Comparison of ENCODE assay signal across 11 mouse cellular contexts in genomic region chr16:37789394-37789920, GRCm38 (mm10). TPM values are rescaled to one million over a fixed set of nuclear protein-coding genes. Genes with fewer than 3 reads are reported as not detected.
DNase-seq lines count a peak whose midpoint lies in the region; ATAC-seq and TF ChIP-seq lines count a peak whose summit lies in the region.
"Had no signal": no experiment of that assay in that cellular context is flagged by ENCODE, and none has a peak within 500 bp of the region (broad histone marks: within the 10 kb centered on the region; RNA-seq: fewer than 3 reads in every experiment).

No protein-coding gene starts in this region.

- TF ChIP-seq EP300 in liver, postnatal 0 days (IDR thresholded peaks at IDR 0.05; ENCODE audit: low read depth): no peak

- no peaks in the 10 kb centered on the region for H3K27me3 ChIP-seq in forebrain, embryonic 12.5 days
- no peaks in the 10 kb centered on the region for H3K27me3 ChIP-seq in forebrain, embryonic 14.5 days (replicated peaks; ENCODE audit: control insufficient read depth, insufficient read depth, low read length)
- H3K27me3 ChIP-seq in liver, embryonic 12.5 days (replicated peaks): no peaks in the 10 kb centered on the region
- no peaks in the 10 kb centered on the region for H3K27me3 ChIP-seq in liver, postnatal 0 days (ENCODE audit: insufficient read depth, low read length)
- no peaks in the 10 kb centered on the region for H3K27me3 ChIP-seq in embryonic facial prominence, embryonic 12.5 days
- H3K27me3 ChIP-seq in limb, embryonic 15.5 days: no peaks in the 10 kb centered on the region

- DNase-seq in forebrain, embryonic 14.5 days (ENCODE audit: low spot score): no peak
- no peak for DNase-seq in liver, postnatal 0 days
- no peak for DNase-seq in embryo, embryonic 10 days (ENCODE audit: low spot score)
- DNase-seq in embryo, embryonic 10.5 days (ENCODE audit: low spot score): no peak
- DNase-seq: thymus, adult 2 months had no signal

- WGBS in forebrain, embryonic 12.5 days: 83% methylated on average over 6 of the region's 6 CpGs
- 84% methylated on average over 6 of the region's 6 CpGs for WGBS in forebrain, embryonic 14.5 days
- 60% methylated on average over 6 of the region's 6 CpGs for WGBS in liver, embryonic 12.5 days (ENCODE audit: insufficient replicate concordance)
- WGBS in liver, postnatal 0 days (ENCODE audit: insufficient replicate concordance): 74% methylated on average over 6 of the region's 6 CpGs
- WGBS in embryonic facial prominence, embryonic 12.5 days: 71% methylated on average over 6 of the region's 6 CpGs
- WGBS in limb, embryonic 15.5 days: 59% methylated on average over 6 of the region's 6 CpGs

- H3K4me1 ChIP-seq in forebrain, embryonic 12.5 days: peaks cover 44% of the 10 kb centered on the region
- peaks cover 23% of the 10 kb centered on the region for H3K4me1 ChIP-seq in forebrain, embryonic 14.5 days (ENCODE audit: control insufficient read depth, insufficient read depth, low read length)
- H3K4me1 ChIP-seq in liver, embryonic 12.5 days: peaks cover 27% of the 10 kb centered on the region
- H3K4me1 ChIP-seq in liver, postnatal 0 days (ENCODE audit: insufficient read depth): no peaks in the 10 kb centered on the region
- H3K4me1 ChIP-seq in embryonic facial prominence, embryonic 12.5 days: peaks cover 65% of the 10 kb centered on the region
- peaks cover 78% of the 10 kb centered on the region for H3K4me1 ChIP-seq in limb, embryonic 15.5 days

- no peak for TF ChIP-seq CTCF in liver, postnatal 0 days (IDR thresholded peaks at IDR 0.05; ENCODE audit: low read depth)

- no peak overlapping the region for H3K9ac ChIP-seq in forebrain, embryonic 12.5 days
- no peak overlapping the region for H3K9ac ChIP-seq in forebrain, embryonic 14.5 days (ENCODE audit: low read length)
- H3K9ac ChIP-seq in liver, embryonic 12.5 days: no peak overlapping the region
- no peak overlapping the region for H3K9ac ChIP-seq in liver, postnatal 0 days (replicated peaks)
- H3K9ac ChIP-seq in embryonic facial prominence, embryonic 12.5 days: no peak overlapping the region
- no peak overlapping the region for H3K9ac ChIP-seq in limb, embryonic 15.5 days
- H3K9ac ChIP-seq: midbrain, embryonic 15.5 days had no signal

- H3K4me2 ChIP-seq in forebrain, embryonic 12.5 days: no peak overlapping the region
- no peak overlapping the region for H3K4me2 ChIP-seq in forebrain, embryonic 14.5 days (ENCODE audit: low read length)
- H3K4me2 ChIP-seq in liver, embryonic 12.5 days: no peak overlapping the region
- H3K4me2 ChIP-seq in liver, postnatal 0 days (ENCODE audit: low read depth, low read length): no peak overlapping the region
- H3K4me2 ChIP-seq in embryonic facial prominence, embryonic 12.5 days (replicated peaks): peak overlapping the region; percentile 9
- H3K4me2 ChIP-seq in limb, embryonic 15.5 days: no peak overlapping the region
- H3K4me2 ChIP-seq: midbrain, embryonic 15.5 days had no signal

- H3K27ac ChIP-seq in forebrain, embryonic 12.5 days: peak overlapping the region; percentile 50; the same call in 1 of the 2 replicates
- no peak overlapping the region for H3K27ac ChIP-seq in forebrain, embryonic 14.5 days (ENCODE audit: low read depth, low read length)
- H3K27ac ChIP-seq in liver, embryonic 12.5 days: peak overlapping the region; percentile 56; the same call in 1 of the 2 replicates
- no peak overlapping the region for H3K27ac ChIP-seq in liver, postnatal 0 days (ENCODE audit: low read depth)
- H3K27ac ChIP-seq in embryonic facial prominence, embryonic 12.5 days: peak overlapping the region; percentile 95
- peak overlapping the region; percentile 84 for H3K27ac ChIP-seq in limb, embryonic 15.5 days

- H3K36me3 ChIP-seq in forebrain, embryonic 12.5 days (replicated peaks): no peaks in the 10 kb centered on the region; the same call in 1 of the 2 replicates
- H3K36me3 ChIP-seq in forebrain, embryonic 14.5 days (ENCODE audit: control insufficient read depth, insufficient read depth, low read length): no peaks in the 10 kb centered on the region
- 0 out of 2 replicates have a peak, but pooled peaks cover 5% of the 10 kb centered on the region for H3K36me3 ChIP-seq in liver, embryonic 12.5 days
- H3K36me3 ChIP-seq in liver, postnatal 0 days (replicated peaks; ENCODE audit: insufficient read depth, low read length): no peaks in the 10 kb centered on the region
- peaks cover 51% of the 10 kb centered on the region for H3K36me3 ChIP-seq in embryonic facial prominence, embryonic 12.5 days
- H3K36me3 ChIP-seq in limb, embryonic 15.5 days: peaks cover 32% of the 10 kb centered on the region; the same call in 1 of the 2 replicates
- H3K36me3 ChIP-seq: midbrain, embryonic 15.5 days had no signal

- H3K9me3 ChIP-seq in forebrain, embryonic 12.5 days: no peaks in the 10 kb centered on the region
- H3K9me3 ChIP-seq in forebrain, embryonic 14.5 days (replicated peaks; ENCODE audit: control insufficient read depth, low read length): no peaks in the 10 kb centered on the region
- H3K9me3 ChIP-seq in liver, embryonic 12.5 days (replicated peaks): no peaks in the 10 kb centered on the region
- H3K9me3 ChIP-seq in liver, postnatal 0 days (ENCODE audit: low read length): no peaks in the 10 kb centered on the region
- no peaks in the 10 kb centered on the region for H3K9me3 ChIP-seq in embryonic facial prominence, embryonic 12.5 days
- no peaks in the 10 kb centered on the region for H3K9me3 ChIP-seq in limb, embryonic 15.5 days
- H3K9me3 ChIP-seq: midbrain, embryonic 15.5 days had no signal

- ATAC-seq in forebrain, embryonic 12.5 days (ENCODE audit: low FRiP score): no peak
- no peak for ATAC-seq in forebrain, embryonic 14.5 days
- ATAC-seq in liver, embryonic 12.5 days: no peak
- ATAC-seq in liver, postnatal 0 days: no peak
- ATAC-seq in embryonic facial prominence, embryonic 12.5 days (ENCODE audit: insufficient number of reproducible peaks, insufficient read depth, low FRiP score, low TSS enrichment): no peak
- ATAC-seq in limb, embryonic 15.5 days (ENCODE audit: insufficient number of reproducible peaks, low FRiP score, low TSS enrichment, low read depth): no peak
- ATAC-seq: inflammation-experienced regulatory T-cells, adult 6 months had no signal

- no peak overlapping the region for H3K4me3 ChIP-seq in forebrain, embryonic 12.5 days (replicated peaks)
- H3K4me3 ChIP-seq in forebrain, embryonic 14.5 days (ENCODE audit: low read depth, low read length): no peak overlapping the region
- no peak overlapping the region for H3K4me3 ChIP-seq in liver, embryonic 12.5 days
- no peak overlapping the region for H3K4me3 ChIP-seq in liver, postnatal 0 days (ENCODE audit: low read depth, low read length)
- H3K4me3 ChIP-seq in embryonic facial prominence, embryonic 12.5 days: no peak overlapping the region
- H3K4me3 ChIP-seq in limb, embryonic 15.5 days: no peak overlapping the region
- H3K4me3 ChIP-seq: midbrain, embryonic 15.5 days had no signal

RNA-seq across cellular contexts. Expression of gene Fstl1, which starts 12.8 kb away (rescaled TPM):
- 146 and 173 TPM in 2 replicates for polyA plus RNA-seq in forebrain, embryonic 12.5 days (2016; fragmentation: Nextera tagmentation; extraction: Ambion mirVana)
- 90.2 and 101 TPM in 2 replicates for polyA plus RNA-seq in forebrain, embryonic 14.5 days (2014; fragmentation: Nextera tagmentation; extraction: Ambion mirVana)
- 44.7 and 54.2 TPM in 2 replicates for polyA plus RNA-seq in liver, embryonic 12.5 days (2016; fragmentation: Nextera tagmentation; extraction: Ambion mirVana)
- 14.9 and 15.5 TPM in 2 replicates for polyA plus RNA-seq in liver, postnatal 0 days (2015; fragmentation: Nextera tagmentation; extraction: Ambion mirVana)
- 512 and 537 TPM in 2 replicates for polyA plus RNA-seq in embryonic facial prominence, embryonic 12.5 days (2016; fragmentation: Nextera tagmentation; extraction: Ambion mirVana)
- 835 and 854 TPM in 2 replicates for polyA plus RNA-seq in limb, embryonic 15.5 days (2015; fragmentation: Nextera tagmentation; extraction: Ambion mirVana)

Comparison
In these comparisons a context has a peak if more than half of its experiments do, and no peak if none do; other contexts are left out.
1. H3K27ac ChIP-seq: peak in forebrain, embryonic 12.5 days (single experiment), liver, embryonic 12.5 days (single experiment), embryonic facial prominence, embryonic 12.5 days (single experiment) and limb, embryonic 15.5 days (single experiment); none in forebrain, embryonic 14.5 days (single experiment) and liver, postnatal 0 days (single experiment).